ENCODE assay signal across 19 mouse cellular contexts in the genomic region with DNA sequence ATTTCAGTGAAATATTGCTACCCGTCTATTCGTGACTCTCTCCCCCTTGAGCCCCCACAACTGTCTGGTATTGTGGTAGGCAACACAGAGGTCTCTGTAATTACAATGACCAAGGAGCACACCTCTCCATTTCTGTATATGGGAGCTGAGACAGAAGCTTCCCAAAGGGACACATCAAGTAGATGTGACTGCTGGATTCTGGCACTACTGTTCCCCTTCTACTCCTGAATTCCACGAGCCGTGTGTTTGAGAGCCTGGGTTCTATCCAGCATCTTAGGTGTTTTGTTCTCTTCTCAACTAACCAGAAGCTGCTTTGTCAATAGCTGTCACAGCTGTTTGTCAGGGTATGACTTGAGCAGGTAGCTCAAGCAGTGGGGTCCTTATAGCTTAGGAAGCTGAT. TPM values are rescaled to one million over a fixed set of nuclear protein-coding genes. Genes with fewer than 3 reads are reported as not detected.
"Had no signal": no experiment of that assay in that cellular context is flagged by ENCODE, and none has a peak within 500 bp of the region (broad histone marks: within the 10 kb centered on the region; RNA-seq: fewer than 3 reads in every experiment).

No protein-coding gene starts in this region.

- H3K27ac ChIP-seq: lung, embryonic 15.5 days; midbrain, embryonic 10.5 days; midbrain, embryonic 12.5 days; neural tube, embryonic 13.5 days; neural tube, embryonic 15.5 days had no signal

- H3K9me3 ChIP-seq: lung, embryonic 15.5 days; midbrain, embryonic 10.5 days; midbrain, embryonic 12.5 days; neural tube, embryonic 13.5 days; neural tube, embryonic 15.5 days had no signal

- H3K4me1 ChIP-seq: lung, embryonic 15.5 days; midbrain, embryonic 10.5 days; midbrain, embryonic 12.5 days had no signal

- H3K36me3 ChIP-seq: lung, embryonic 15.5 days; midbrain, embryonic 10.5 days; midbrain, embryonic 12.5 days; neural tube, embryonic 13.5 days; neural tube, embryonic 15.5 days had no signal

- H3K9ac ChIP-seq: liver, postnatal 0 days; lung, embryonic 15.5 days; midbrain, embryonic 12.5 days; neural tube, embryonic 13.5 days; neural tube, embryonic 15.5 days had no signal

- DNase-seq: liver, postnatal 0 days; lung, adult 2 months; lung, postnatal 4 days; midbrain, embryonic 14.5 days; retina, postnatal 1 day; right cerebral cortex, adult 18-20 months; right cerebral cortex, postnatal 25 days; right cerebral cortex, postnatal 4 days; spleen, adult 18-20 months; thymus, adult 18-20 months; thymus, postnatal 14 days; thymus, postnatal 36 days had no signal

- H3K27me3 ChIP-seq: lung, embryonic 15.5 days; midbrain, embryonic 12.5 days; neural tube, embryonic 13.5 days; neural tube, embryonic 15.5 days had no signal

- H3K4me3 ChIP-seq: lung, embryonic 15.5 days; midbrain, embryonic 10.5 days; midbrain, embryonic 12.5 days; myocyte; neural tube, embryonic 13.5 days; neural tube, embryonic 15.5 days had no signal

RNA-seq across cellular contexts. Expression of gene Kirrel, which starts 20.5 kb away (rescaled TPM):
- total RNA-seq: megakaryocyte-erythroid progenitor cell, adult 5-6 weeks had no signal
